Mouse (Mus musculus): ENCODE data around the gene Lrp2. TPM values are rescaled to one million over a fixed set of nuclear protein-coding genes. Genes with fewer than 3 reads are reported as not detected.

Lrp2 gene
- polyA plus RNA-seq, 1 experiment from 2014 or later = 0.22 TPM

DNA sequence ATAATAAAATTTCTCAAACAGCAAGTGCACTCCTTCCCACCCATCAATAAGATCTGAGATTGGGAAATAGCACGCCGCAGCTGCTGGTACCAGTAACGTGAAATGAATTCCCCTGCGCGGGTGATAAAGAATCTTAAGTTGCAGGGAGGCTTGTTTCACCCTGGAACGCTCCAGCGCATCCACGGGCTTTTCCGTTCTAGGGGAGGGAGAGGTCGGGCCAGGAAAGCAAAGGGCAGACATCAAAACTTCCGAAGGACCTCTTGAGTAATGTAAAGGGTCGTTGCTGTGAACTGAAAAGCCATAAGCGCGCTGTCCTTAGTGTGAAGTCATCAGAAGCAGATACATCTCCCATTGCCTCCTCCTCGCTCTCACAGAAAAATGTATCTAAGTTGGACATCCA lies 26.5 kb downstream of the Lrp2 start:
- H3K27me3 ChIP-seq (replicated peaks; ENCODE audit: control insufficient read depth, insufficient read depth, low read length) = peaks cover 5% of the 10 kb centered on the region
- no peaks in the 10 kb centered on the region for H3K36me3 ChIP-seq (ENCODE audit: control insufficient read depth, insufficient read depth, low read length)
- no peak overlapping the region for H3K4me3 ChIP-seq (ENCODE audit: low read depth, low read length)
- H3K27ac ChIP-seq (ENCODE audit: low read depth, low read length) = no peak overlapping the region
- peaks cover 8% of the 10 kb centered on the region for H3K4me1 ChIP-seq (replicated peaks; ENCODE audit: control insufficient read depth, insufficient read depth, low read length)
- no peak for ATAC-seq (replicated peaks; ENCODE audit: low FRiP score)
- no peak overlapping the region for H3K9ac ChIP-seq (ENCODE audit: low read depth, low read length)
- no peak overlapping the region for H3K4me2 ChIP-seq
- H3K9me3 ChIP-seq (ENCODE audit: control insufficient read depth, low read length) = no peaks in the 10 kb centered on the region
- WGBS = 58% methylated on average over 15 of the region's 15 CpGs
- no peak for DNase-seq (ENCODE audit: low spot score)

DNA sequence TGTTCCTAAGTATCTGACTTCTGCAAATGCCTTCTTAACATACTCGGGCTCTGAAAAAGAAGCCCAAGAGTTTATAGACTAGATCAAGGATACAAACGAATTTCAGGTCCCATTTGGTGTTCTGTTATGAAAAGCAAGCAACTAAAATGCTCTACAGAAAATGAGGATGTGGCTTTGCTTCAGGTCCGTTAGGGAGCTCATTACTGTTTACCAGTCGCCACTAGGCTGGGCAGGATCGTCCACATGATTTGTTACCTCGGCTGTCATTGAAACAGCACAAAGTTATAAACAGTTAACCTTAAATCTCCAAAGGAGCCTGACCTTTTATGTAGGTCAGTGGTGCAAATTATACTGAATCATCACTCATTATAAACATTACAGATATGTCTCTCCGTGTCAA lies 29.2 kb downstream of the Lrp2 start:
- 46% methylated on average over 7 of the region's 7 CpGs for WGBS
- ATAC-seq (replicated peaks; ENCODE audit: low FRiP score) (no peak), DNase-seq (ENCODE audit: low spot score) (no peak)
- Histone ChIP-seq H3K9me3 (ENCODE audit: control insufficient read depth, low read length) (no peaks in the 10 kb centered on the region), H3K9ac (ENCODE audit: low read depth, low read length) (no peak overlapping the region), H3K4me2 (no peak overlapping the region), H3K4me1 (replicated peaks; ENCODE audit: control insufficient read depth, insufficient read depth, low read length) (no peaks in the 10 kb centered on the region), H3K27me3 (replicated peaks; ENCODE audit: control insufficient read depth, insufficient read depth, low read length) (peaks cover 5% of the 10 kb centered on the region), H3K4me3 (ENCODE audit: low read depth, low read length) (no peak overlapping the region), H3K36me3 (ENCODE audit: control insufficient read depth, insufficient read depth, low read length) (no peaks in the 10 kb centered on the region), H3K27ac (ENCODE audit: low read depth, low read length) (no peak overlapping the region)

DNA sequence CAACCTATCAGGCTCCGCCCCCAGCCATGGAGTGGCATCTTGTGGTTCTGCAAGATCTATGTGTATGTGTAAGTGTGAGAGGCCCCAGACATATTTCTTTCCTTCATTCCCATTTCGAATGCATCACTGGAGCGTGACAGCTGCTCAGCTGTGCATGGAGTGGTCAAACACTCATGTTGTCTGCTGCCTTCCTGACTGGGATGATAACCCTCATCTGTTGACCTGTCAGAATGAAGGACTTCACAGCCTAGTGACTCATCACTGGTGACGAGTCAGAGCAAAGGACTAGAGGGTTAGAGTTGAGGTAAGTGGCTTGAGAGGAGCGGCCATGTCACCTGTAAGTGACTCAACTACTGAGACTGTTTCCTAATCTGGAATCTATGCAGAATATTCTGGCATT lies 34.2 kb downstream of the Lrp2 start:
- no peak for ATAC-seq (replicated peaks; ENCODE audit: low FRiP score)
- Histone ChIP-seq H3K4me1 (replicated peaks; ENCODE audit: control insufficient read depth, insufficient read depth, low read length) (no peaks in the 10 kb centered on the region), H3K9ac (ENCODE audit: low read depth, low read length) (no peak overlapping the region), H3K9me3 (ENCODE audit: control insufficient read depth, low read length) (no peaks in the 10 kb centered on the region), H3K36me3 (ENCODE audit: control insufficient read depth, insufficient read depth, low read length) (no peaks in the 10 kb centered on the region), H3K4me3 (ENCODE audit: low read depth, low read length) (no peak overlapping the region), H3K27ac (ENCODE audit: low read depth, low read length) (no peak overlapping the region), H3K4me2 (no peak overlapping the region), H3K27me3 (replicated peaks; ENCODE audit: control insufficient read depth, insufficient read depth, low read length) (no peaks in the 10 kb centered on the region)
- no peak for DNase-seq (ENCODE audit: low spot score)
- whole genome bisulfite sequencing = 68% methylated on average over 5 of the region's 5 CpGs

DNA sequence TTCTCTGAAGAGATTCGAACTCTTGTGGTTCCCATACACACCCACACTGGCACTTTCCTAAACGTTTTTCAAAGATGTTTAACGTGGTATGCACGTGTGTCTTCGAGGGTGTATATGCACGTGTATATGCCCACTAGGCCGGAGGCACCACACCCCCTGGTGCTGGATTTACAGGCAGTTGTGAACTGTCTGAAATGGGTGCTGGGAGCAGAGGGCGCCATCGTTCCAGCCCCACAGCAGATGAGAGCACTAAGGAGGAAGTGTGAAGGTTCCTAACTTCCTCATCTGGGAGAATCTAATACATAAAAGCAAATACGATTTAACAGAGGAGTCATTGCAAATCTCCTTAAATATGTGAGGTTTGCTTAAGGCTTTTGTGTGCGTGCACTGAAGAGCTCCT lies 39.0 kb downstream of the Lrp2 start:
- Histone ChIP-seq H3K27ac (ENCODE audit: low read depth, low read length) (no peak overlapping the region), H3K4me2 (no peak overlapping the region), H3K36me3 (ENCODE audit: control insufficient read depth, insufficient read depth, low read length) (no peaks in the 10 kb centered on the region), H3K27me3 (replicated peaks; ENCODE audit: control insufficient read depth, insufficient read depth, low read length) (no peaks in the 10 kb centered on the region), H3K9ac (ENCODE audit: low read depth, low read length) (no peak overlapping the region), H3K4me1 (replicated peaks; ENCODE audit: control insufficient read depth, insufficient read depth, low read length) (no peaks in the 10 kb centered on the region), H3K9me3 (ENCODE audit: control insufficient read depth, low read length) (no peaks in the 10 kb centered on the region), H3K4me3 (ENCODE audit: low read depth, low read length) (no peak overlapping the region)
- no peak for ATAC-seq (replicated peaks; ENCODE audit: low FRiP score)
- DNase-seq (ENCODE audit: low spot score) = no peak
- WGBS = 67% methylated on average over 11 of the region's 11 CpGs

DNA sequence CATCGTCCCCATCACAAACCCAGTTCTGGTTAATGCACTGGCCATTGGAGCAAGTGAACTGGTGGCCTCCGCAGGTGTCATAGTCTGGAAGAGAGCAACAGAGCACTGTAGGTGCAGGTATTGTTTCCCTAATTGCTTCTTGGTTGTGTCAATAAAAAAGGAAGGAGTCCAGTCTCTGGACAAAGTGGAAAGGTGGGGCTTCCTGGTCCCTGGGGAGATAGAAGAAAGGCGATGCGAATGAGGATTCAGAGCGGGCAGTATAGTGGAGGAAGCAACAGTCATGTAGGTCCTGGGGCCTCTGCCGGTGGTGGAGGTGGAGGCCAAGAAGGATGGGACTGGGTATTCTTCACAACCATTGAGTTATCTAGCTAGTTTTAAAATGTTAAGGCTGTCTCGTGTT lies 49.8 kb downstream of the Lrp2 start:
- Histone ChIP-seq H3K27ac (ENCODE audit: low read depth, low read length) (no peak overlapping the region), H3K4me2 (no peak overlapping the region), H3K9me3 (ENCODE audit: control insufficient read depth, low read length) (no peaks in the 10 kb centered on the region), H3K27me3 (replicated peaks; ENCODE audit: control insufficient read depth, insufficient read depth, low read length) (no peaks in the 10 kb centered on the region), H3K9ac (ENCODE audit: low read depth, low read length) (no peak overlapping the region), H3K4me1 (replicated peaks; ENCODE audit: control insufficient read depth, insufficient read depth, low read length) (peaks cover 3% of the 10 kb centered on the region; the same call in 1 of the 2 replicates), H3K4me3 (ENCODE audit: low read depth, low read length) (no peak overlapping the region), H3K36me3 (ENCODE audit: control insufficient read depth, insufficient read depth, low read length) (no peaks in the 10 kb centered on the region)
- 82% methylated on average over 7 of the region's 7 CpGs for WGBS
- DNase-seq (ENCODE audit: low spot score) (no peak), ATAC-seq (replicated peaks; ENCODE audit: low FRiP score) (no peak)

DNA sequence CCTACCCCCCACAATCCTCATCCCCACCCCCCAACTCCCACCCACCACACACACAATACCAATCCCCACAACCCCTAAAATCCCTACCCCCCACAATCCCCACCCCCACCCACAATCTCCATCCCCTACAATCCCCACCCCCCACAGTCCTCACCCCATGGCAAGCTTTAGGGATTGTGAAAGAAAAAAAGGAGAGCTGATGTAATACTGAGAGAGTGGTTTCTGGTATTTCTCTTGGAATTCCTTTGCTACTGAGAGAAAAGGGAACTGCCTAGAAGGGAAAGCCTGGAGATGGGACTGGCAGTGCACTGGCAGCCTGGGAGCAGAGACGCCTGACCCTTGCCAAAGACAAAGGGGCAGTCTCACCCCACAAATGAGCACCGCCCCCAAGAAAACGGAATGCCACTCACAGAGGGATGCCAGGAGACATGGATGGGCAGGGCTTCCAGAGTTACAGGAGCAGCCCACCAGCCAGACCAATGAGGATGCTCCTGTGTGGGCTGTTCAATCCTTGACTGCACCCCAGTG lies 54.3 kb downstream of the Lrp2 start:
- ATAC-seq (replicated peaks; ENCODE audit: low FRiP score) = no peak
- Histone ChIP-seq H3K4me3 (ENCODE audit: low read depth, low read length) (no peak overlapping the region), H3K9me3 (ENCODE audit: control insufficient read depth, low read length) (no peaks in the 10 kb centered on the region), H3K27me3 (replicated peaks; ENCODE audit: control insufficient read depth, insufficient read depth, low read length) (no peaks in the 10 kb centered on the region), H3K4me1 (replicated peaks; ENCODE audit: control insufficient read depth, insufficient read depth, low read length) (peaks cover 8% of the 10 kb centered on the region), H3K36me3 (ENCODE audit: control insufficient read depth, insufficient read depth, low read length) (no peaks in the 10 kb centered on the region), H3K4me2 (no peak overlapping the region), H3K9ac (ENCODE audit: low read depth, low read length) (no peak overlapping the region), H3K27ac (ENCODE audit: low read depth, low read length) (no peak overlapping the region)
- 37% methylated on average over 3 of the region's 3 CpGs for WGBS
- DNase-seq (ENCODE audit: low spot score) = no peak

DNA sequence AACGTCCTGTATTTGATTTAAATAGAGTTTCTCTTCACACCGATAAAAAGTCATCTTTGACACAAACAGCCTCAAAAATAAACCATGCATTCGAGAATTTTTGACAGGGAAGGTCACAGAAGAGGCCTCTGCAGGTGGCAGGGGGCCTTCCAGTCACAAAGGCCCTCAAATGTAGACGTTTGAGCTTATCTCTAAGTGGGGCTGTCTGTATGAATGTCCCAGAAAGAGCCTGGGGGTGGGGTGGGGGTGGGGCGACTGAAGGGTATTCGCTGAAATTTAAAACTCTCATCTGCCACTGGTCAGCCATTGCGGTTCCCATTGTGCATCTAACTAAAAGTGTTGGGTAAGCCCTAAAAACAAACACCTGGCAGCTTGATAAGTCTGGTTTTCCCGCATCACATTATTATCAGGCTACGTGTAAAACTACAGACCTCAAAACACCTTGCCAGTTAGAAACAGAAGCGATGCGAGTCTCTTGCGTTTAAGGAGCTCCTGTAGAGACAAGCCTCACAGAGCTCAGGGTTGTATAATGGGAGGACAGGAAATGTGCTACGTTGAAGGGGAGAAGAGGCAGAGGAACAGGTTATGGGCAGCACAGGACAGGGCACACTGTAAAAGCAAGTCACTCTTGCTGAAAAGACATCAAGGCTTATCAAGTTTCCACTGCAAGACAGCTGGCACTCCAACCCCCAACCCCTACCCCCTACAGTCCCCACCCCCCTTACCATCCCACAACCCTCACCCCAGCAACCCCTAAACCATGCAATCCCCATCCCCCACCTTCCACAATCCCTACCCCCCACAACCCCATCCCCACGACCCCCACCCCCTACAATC lies 55.0 kb downstream of the Lrp2 start:
- peak; percentile 70 for ATAC-seq (replicated peaks; ENCODE audit: low FRiP score)

DNA sequence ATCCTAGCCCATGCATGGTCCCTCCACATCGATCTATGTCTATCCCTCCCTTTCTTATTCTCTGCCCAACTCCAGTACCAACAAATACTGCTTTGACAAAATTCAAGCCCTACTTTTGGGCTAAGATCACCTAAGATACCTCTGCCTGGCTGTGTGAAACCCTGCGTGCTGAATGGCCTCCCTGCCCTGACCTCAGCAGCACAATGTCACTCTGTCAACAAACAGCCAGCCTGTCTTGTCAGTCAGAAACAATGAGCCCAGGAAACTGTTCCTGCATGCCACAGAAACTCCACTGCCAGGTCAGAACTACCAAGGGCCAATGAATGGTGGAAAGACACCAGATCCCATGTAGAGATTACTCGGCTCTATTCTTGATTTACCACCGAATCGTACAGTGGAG lies 55.7 kb downstream of the Lrp2 start:
- Histone ChIP-seq H3K27me3 (replicated peaks; ENCODE audit: control insufficient read depth, insufficient read depth, low read length) (no peaks in the 10 kb centered on the region), H3K27ac (ENCODE audit: low read depth, low read length) (no peak overlapping the region), H3K4me3 (ENCODE audit: low read depth, low read length) (no peak overlapping the region), H3K4me1 (replicated peaks; ENCODE audit: control insufficient read depth, insufficient read depth, low read length) (peaks cover 8% of the 10 kb centered on the region), H3K36me3 (ENCODE audit: control insufficient read depth, insufficient read depth, low read length) (no peaks in the 10 kb centered on the region), H3K9ac (ENCODE audit: low read depth, low read length) (no peak overlapping the region), H3K9me3 (ENCODE audit: control insufficient read depth, low read length) (no peaks in the 10 kb centered on the region), H3K4me2 (no peak overlapping the region)
- DNase-seq (ENCODE audit: low spot score) (no peak), ATAC-seq (replicated peaks; ENCODE audit: low FRiP score) (no peak)
- 56% methylated on average over 5 of the region's 5 CpGs for WGBS

More for the DNA sequence above, 55.0 kb downstream of the Lrp2 start:
- Histone ChIP-seq H3K9me3 (ENCODE audit: control insufficient read depth, low read length) (no peaks in the 10 kb centered on the region), H3K36me3 (ENCODE audit: control insufficient read depth, insufficient read depth, low read length) (no peaks in the 10 kb centered on the region), H3K4me2 (peak overlapping the region; percentile 31; the same call in 1 of the 2 replicates), H3K4me3 (ENCODE audit: low read depth, low read length) (no peak overlapping the region), H3K27ac (ENCODE audit: low read depth, low read length) (no peak overlapping the region; the same call in 1 of the 2 replicates), H3K4me1 (replicated peaks; ENCODE audit: control insufficient read depth, insufficient read depth, low read length) (peaks cover 8% of the 10 kb centered on the region), H3K9ac (ENCODE audit: low read depth, low read length) (no peak overlapping the region), H3K27me3 (replicated peaks; ENCODE audit: control insufficient read depth, insufficient read depth, low read length) (no peaks in the 10 kb centered on the region)
- 19% methylated on average over 14 of the region's 14 CpGs for WGBS
- no peak for DNase-seq (ENCODE audit: low spot score)

DNA sequence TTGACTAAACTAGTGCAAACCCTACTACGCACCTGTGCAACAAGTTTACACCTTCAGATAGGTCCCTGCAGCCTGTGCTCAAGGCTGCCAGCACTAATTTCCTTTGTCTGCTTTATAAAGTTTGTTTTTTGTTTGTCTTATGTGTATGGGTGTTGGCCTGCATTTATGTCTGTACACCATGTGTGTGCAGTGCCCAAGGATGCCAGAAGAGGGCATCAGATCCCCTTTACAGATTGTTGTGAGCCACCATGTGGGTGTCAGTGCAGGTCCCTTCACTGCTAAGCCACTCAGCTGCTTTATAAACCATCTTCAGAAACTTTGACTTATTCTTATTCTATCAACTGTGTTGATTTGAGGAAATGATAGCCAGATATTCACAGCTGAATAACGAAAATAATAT lies 65.6 kb downstream of the Lrp2 start:
- WGBS = 82% methylated on average over 2 of the region's 2 CpGs

More for the DNA sequence above, 65.6 kb downstream of the Lrp2 start:
- Histone ChIP-seq H3K27ac (ENCODE audit: low read depth, low read length) (no peak overlapping the region), H3K4me1 (replicated peaks; ENCODE audit: control insufficient read depth, insufficient read depth, low read length) (no peaks in the 10 kb centered on the region), H3K36me3 (ENCODE audit: control insufficient read depth, insufficient read depth, low read length) (no peaks in the 10 kb centered on the region), H3K9ac (ENCODE audit: low read depth, low read length) (no peak overlapping the region), H3K9me3 (ENCODE audit: control insufficient read depth, low read length) (no peaks in the 10 kb centered on the region), H3K27me3 (replicated peaks; ENCODE audit: control insufficient read depth, insufficient read depth, low read length) (no peaks in the 10 kb centered on the region), H3K4me2 (no peak overlapping the region), H3K4me3 (ENCODE audit: low read depth, low read length) (no peak overlapping the region)
- DNase-seq (ENCODE audit: low spot score) = no peak
- no peak for ATAC-seq (replicated peaks; ENCODE audit: low FRiP score)
